Mouse (Mus musculus): ENCODE data around the gene Amigo2.
"Not testable (repeated sequence)": the region's sequence is repeated elsewhere in the genome, so short reads cannot be mapped to it uniquely, and the experiment has no call there.

Gene Amigo2

GRCm38 (mm10) chr15:97216843-97217242 lies 30.2 kb downstream of the Amigo2 start:
- DNase-seq (ENCODE audit: low read depth, low spot score): no peak

- no peak for DNase-seq (ENCODE audit: low read depth, low spot score)
These were observed 34.3 kb downstream of the Amigo2 start for GRCm38 (mm10) chr15:97212501-97213477.

- not testable (repeated sequence) for DNase-seq (ENCODE audit: low read depth, low spot score)
These were observed 37.3 kb downstream of the Amigo2 start for GRCm38 (mm10) chr15:97209754-97210153.

GRCm38 (mm10) chr15:97206506-97206905 lies 40.6 kb downstream of the Amigo2 start:
- DNase-seq (ENCODE audit: low read depth, low spot score): peak; percentile 94

- DNase-seq (ENCODE audit: low read depth, low spot score): peak; percentile 87
These were observed 41.3 kb downstream of the Amigo2 start for GRCm38 (mm10) chr15:97205776-97206175.

GRCm38 (mm10) chr15:97204889-97205288 lies 42.2 kb downstream of the Amigo2 start:
- DNase-seq (ENCODE audit: low read depth, low spot score): no peak

GRCm38 (mm10) chr15:97196644-97197043 lies 50.4 kb downstream of the Amigo2 start:
- DNase-seq (ENCODE audit: low read depth, low spot score): no peak

GRCm38 (mm10) chr15:97195628-97196027 lies 51.5 kb downstream of the Amigo2 start:
- peak; percentile 76 for DNase-seq (ENCODE audit: low read depth, low spot score)
